ENCODE assay signal across 16 mouse cellular contexts in genomic region chrX:93539779-93540178, GRCm38 (mm10).
"Had no signal": no experiment of that assay in that cellular context is flagged by ENCODE, and none has a peak within 500 bp of the region (broad histone marks: within the 10 kb centered on the region; RNA-seq: fewer than 3 reads in every experiment).

No protein-coding gene starts in this region.

- ATAC-seq: intestine, embryonic 16.5 days; midbrain, embryonic 15.5 days had no signal

- H3K4me2 ChIP-seq: liver, embryonic 11.5 days; liver, embryonic 15.5 days; midbrain, embryonic 11.5 days; midbrain, embryonic 15.5 days; neural tube, embryonic 12.5 days had no signal

- H3K27me3 ChIP-seq: liver, embryonic 15.5 days; midbrain, embryonic 15.5 days; neural tube, embryonic 12.5 days had no signal

- H3K9ac ChIP-seq: liver, embryonic 15.5 days; midbrain, embryonic 15.5 days; neural tube, embryonic 12.5 days had no signal

- DNase-seq: lung, adult 2 months; lung, postnatal 10 days; retina, postnatal 1 day; right cerebral cortex, postnatal 4 days; spleen, adult 18-20 months; thymus, adult 18-20 months; thymus, postnatal 25 days had no signal

- H3K27ac ChIP-seq: limb, embryonic 10.5 days; liver, embryonic 15.5 days; macrophage; midbrain, embryonic 15.5 days; neural tube, embryonic 12.5 days had no signal

- H3K4me1 ChIP-seq: limb, embryonic 10.5 days; liver, embryonic 15.5 days; megakaryocyte, embryonic 14.5 days; midbrain, embryonic 15.5 days; neural tube, embryonic 12.5 days had no signal

- H3K9me3 ChIP-seq: limb, embryonic 10.5 days; liver, embryonic 15.5 days; megakaryocyte, embryonic 14.5 days; midbrain, embryonic 15.5 days; neural tube, embryonic 12.5 days had no signal

- H3K36me3 ChIP-seq: limb, embryonic 10.5 days; liver, embryonic 15.5 days; midbrain, embryonic 15.5 days; neural tube, embryonic 12.5 days had no signal

- H3K4me3 ChIP-seq: limb, embryonic 10.5 days; liver, embryonic 15.5 days; megakaryocyte, embryonic 14.5 days; midbrain, embryonic 15.5 days; neural tube, embryonic 12.5 days had no signal
